Mouse (Mus musculus) right cerebral cortex, postnatal 36 days (tissue): ENCODE data around the gene AC124502.3.
"Not testable (repeated sequence)": the region's sequence is repeated elsewhere in the genome, so short reads cannot be mapped to it uniquely, and the experiment has no call there.

Experiments used
- DNase-seq, 2 experiments: peaks; one replicate each; pipeline ENCODE4 v3.0.0; 2022; ENCODE audit warnings: low spot score in 2 of 2, mixed read lengths in 1 of 2

The AC124502.3 gene

DNA sequence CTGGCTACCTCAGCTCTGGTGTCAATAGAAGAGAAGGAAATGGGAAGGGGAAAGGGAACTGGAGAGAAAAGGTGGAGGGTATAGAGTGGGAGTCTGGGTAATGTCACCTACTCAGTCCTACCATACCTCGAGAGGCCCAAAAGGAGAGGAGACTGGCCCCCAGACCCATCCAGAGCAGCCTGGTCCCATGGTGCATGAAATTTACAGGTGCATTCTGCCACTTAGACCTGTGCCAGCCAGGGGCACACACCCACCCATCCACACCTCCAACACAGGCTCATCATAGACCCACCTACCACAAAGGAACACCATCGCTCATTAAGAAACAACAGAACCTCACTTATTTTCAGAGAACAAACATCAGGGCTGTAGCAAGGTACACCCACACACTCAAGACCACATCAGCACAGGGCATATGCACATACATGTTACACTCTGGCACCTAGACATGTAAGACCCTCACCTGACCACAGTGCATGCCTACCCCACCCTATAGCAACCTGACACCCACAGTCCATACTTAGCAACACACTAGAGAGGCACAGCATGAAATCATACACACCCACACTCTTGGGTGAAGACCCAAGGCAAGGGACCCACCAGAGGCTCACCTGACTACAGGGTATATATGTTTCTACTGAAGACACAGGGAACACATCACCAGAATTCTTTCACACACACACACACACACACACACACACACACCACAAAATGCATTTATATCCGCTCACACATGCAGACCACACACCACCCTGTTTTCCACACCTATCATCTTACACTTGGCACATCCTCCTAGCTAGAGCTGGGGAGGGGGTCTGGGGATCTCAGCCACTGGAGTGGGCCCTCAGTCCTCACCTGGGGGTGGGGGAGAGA is 45.5 kb downstream of the AC124502.3 start:
- DNase-seq: no peak

- no peak for DNase-seq
These were observed 46.1 kb downstream of the AC124502.3 start for GRCm38 (mm10) chr19:5084834-5085144.

- no peak for DNase-seq
These were observed 46.6 kb downstream of the AC124502.3 start, which contains the start of gene Tmem151a for GRCm38 (mm10) chr19:5085145-5085863. Gene Tmem151a (minus strand): TSS chr19:5085531.

DNA sequence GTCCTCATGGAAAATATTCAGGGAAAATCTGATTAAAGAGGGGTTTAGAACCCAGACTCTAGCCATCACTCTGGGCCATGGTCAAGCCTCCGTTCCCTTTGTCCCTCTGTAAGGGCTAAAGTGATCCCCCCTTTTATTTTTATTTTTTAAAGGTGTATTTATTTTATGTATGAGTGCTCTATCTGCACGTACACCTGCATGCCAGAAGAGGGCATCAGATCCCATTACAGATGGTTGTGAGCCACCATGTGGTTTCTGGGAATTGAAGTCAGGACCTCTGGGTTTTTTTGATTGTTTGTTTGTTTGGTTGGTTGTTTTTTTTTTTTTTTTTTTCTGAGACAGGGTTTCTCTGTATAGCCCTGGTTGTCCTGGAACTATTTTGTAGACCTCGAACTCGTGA is 47.8 kb downstream of the AC124502.3 start:
- DNase-seq: not testable (repeated sequence)

DNA sequence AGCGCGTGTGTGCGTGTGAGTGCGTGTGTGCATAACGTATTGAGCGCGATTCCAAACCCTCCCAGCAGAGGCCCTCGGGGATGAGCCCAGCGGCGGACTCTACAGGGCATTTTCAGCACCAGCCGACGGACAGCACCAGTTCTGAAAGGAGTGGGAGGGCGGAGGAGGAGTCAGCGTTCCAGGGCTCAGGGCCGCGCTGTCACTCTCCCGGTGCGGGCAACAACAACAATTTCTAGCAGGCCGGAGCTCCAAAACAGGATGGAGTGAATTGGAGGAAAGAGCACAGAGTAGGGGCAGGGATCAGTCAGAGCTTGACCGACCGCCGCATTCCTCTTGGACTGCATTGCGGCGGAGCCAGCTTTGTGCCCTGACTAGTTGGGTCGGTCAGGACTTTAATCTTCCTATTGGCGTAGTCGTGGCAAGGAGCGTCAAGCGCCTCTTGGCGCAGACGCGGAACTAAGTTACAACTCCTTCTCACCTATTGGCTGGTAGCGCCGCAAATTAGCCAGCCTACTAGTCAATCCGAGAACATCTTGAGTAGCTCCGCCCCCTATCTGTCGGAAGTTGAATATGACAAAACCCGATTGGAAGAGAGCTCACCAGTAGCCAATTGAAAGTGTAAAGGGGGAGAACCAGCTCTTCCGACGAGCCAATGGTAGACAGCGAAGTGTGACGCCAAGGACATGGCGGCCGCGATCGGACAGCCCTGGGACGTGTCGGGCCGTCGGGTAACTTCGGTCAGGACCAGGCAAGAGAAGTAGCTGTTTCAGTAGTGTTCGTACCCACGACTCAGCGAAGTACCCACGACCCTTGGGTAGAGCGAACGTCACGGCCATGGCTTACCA is 49.4 kb downstream of the AC124502.3 start, which contains the start of gene Yif1a:
Gene Yif1a, plus strand, starts transcription at position 655 of the 845 bp plus-strand sequence.
- peak; percentile 95 to 98 for DNase-seq

DNA sequence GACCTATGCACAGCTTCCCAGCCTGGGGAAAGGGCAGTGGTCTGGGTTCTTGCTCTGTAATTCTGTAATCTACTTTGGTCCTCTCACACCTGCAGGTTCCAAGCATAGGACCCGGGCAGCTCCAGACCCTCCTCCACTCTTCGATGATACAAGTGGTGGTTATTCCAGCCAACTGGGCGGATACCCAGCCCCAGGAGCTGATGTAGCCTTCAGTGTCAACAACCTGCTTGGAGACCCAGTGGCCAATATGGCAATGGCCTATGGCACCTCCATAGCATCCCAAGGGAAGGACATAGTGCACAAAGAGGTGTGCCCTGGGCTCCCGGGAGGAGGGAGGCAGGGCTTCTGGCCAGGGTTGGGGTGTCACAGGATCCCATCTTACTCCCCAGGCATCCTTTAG is 50.6 kb downstream of the AC124502.3 start:
- no peak for DNase-seq

- no peak for DNase-seq
These were observed 53.4 kb downstream of the AC124502.3 start for GRCm38 (mm10) chr19:5092083-5092482.

GRCm38 (mm10) chr19:5093481-5094242 is 55.0 kb downstream of the AC124502.3 start:
- no peak for DNase-seq

DNA sequence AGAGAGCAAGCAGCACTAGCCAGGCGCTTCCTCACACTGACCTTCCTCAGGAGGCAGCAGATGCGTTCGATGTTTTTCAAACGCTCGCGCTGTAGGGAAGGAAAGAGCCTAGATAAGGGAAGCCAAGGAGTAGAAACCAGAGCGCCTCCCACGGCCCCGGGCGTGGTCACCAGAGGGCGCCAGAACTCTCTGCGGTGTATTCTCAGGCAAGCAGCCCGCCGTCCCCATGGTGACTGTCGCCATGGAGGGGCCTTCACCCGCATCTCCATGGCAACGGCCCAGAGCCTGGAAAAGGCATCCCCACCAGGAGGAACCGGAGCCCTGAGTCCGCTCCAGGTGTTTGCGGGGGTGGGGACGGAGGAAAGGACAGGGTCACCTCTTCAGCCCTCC is 55.5 kb downstream of the AC124502.3 start:
- DNase-seq: peak; percentile 97 to 98

DNA sequence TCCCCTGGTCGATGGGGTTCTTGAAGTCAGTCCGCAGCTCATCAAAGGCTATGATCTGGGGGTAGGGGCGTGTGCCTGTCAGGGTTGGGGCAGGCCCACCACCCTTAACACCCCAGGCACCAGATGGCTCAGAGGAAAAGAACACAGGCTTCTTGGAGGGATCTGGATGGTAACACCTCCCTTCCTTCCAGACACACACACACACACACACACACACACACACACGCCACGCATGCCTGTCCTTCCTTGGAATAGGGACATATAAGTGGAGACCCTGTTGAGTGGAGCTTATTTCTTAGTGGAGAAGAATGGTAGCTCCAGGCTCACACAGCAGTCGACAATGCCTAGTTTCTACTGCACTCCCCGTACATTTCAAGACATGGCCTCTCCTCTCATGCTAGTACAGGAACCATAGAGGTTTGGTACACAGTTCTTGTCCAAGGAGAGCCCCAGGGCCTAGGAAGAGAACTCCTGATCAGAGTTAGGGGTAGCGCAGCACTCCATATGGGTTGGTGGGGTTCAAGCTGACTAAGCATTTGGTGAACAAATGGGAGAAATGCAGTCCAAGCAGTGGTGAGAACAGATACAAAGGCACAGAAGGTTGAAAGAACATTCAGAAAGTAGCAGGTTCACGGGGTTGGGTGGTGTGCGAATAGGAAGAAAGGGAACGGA is 56.2 kb downstream of the AC124502.3 start:
- DNase-seq: no peak

- DNase-seq: no peak
These were observed 57.3 kb downstream of the AC124502.3 start for GRCm38 (mm10) chr19:5095887-5096474.

GRCm38 (mm10) chr19:5097521-5098362 is 59.1 kb downstream of the AC124502.3 start:
- DNase-seq: no peak

DNA sequence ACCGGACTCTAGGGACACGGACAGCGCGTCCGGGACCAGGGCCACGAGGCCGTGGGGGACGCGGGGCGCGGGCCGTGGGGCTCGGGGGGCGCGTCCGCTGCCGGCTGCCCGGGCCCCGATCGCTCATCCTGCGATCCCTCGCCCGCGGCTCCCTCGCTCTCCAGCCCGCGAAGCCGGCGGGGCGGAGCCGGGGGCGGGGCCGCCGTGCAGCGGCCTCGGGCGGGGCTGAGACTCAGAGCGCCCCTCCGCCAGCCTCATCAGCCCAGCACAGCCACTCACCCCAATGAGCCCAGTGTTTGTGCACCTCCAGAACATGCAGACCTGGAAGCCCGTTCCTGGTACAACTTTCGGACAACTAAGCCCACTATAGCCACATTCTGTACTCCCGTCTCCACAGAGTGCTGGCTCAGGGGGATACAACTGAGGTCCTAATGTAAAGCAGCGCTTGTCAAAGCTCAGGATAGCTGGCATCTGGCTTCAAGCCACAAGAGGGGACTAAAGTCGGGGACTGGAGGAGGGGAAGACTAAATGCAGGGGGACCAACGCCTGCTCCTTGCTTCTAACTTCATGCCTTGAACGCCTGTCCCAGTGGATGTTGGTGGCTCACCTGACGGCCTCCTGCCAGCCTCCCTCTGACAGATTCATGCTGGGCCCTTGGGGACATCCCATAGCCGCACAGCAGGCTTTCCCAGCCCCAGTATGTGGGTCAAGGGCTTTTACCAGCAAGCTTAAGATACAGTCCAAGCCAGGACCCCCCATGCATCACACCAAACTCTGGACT is 59.9 kb downstream of the AC124502.3 start, which contains the start of gene Cnih2:
Gene Cnih2, minus strand, starts transcription at position 159 of the 781 bp plus-strand sequence.
- peak in 1 of 2 experiments; percentile 71 for DNase-seq
